Mouse (Mus musculus): ENCODE measurements around the gene Tmc1.

DNA sequence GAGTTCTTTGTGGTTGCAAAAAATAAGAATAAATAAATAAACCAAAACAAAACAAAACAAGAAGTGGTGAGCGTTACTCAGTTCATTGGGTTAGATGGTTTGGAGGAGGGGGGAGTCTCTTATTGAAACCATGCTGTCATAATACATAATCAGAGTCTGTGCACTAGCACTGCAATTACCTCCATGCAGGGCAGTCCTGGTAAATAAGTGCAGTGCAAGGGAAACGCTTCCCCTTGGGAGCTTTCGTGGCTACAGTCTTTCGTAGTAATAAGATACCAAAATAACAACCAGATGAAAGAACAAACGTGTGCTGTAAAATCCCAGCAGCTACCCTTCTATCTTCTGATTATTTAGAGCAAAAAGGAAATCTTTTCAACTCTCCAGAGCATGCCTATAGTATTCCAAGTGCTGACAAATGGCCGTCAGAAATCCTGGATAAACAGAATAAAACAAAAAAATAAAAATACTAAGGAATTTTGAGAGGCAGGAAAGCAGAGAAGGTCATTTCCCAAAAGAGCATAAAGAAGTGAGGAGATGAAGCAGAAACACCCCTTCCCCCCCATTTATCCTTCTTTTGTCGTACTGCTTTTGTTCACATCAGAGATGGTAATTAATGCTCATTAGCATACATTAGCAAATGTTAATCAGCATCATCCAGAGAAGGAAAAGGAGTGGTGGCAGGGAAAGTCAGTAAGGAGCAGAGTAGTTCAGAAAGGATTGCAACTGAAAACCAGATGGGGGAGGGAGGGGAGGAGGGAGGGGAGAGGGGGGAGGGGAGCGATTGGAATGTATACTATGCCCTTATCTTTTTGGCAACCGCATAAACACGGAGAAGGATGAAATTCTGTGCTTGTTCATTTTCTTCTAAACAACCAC, 30.4 kb downstream of the Tmc1 start:
- TF ChIP-seq POLR2A (IDR thresholded peaks at IDR 0.05; ENCODE audit: insufficient read depth, low read depth, low read length) (no peak), CTCF (IDR thresholded peaks at IDR 0.05; ENCODE audit: insufficient read depth, low read depth, low read length) (no peak)
